Mouse (Mus musculus): ENCODE measurements around the gene Wnk2. TPM values are rescaled to one million over a fixed set of nuclear protein-coding genes. Genes with fewer than 3 reads are reported as not detected.
"Not testable (repeated sequence)": the region's sequence is repeated elsewhere in the genome, so short reads cannot be mapped to it uniquely, and the experiment has no call there.

Gene Wnk2
- total RNA-seq, 1 experiment from 2014 or later = not detected

DNA sequence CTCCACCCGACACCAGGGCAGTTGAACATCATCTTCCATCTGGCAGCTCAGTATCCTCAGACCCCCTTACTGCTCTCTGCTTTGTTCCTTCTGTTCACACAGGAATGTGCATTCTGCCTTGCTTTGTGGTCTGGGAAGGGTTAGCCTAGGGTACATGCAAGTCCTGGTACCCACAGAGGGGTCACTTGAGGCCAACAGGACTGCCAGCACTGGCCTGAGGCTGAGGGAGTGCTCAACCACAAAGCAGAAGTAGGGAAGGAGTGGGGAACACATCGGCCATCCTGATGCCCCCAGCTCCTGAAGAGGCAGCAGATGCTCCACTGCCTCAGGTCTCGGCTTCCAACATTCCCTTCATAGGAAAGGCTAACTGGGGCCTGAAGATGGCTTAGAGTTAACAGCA lies 72.4 kb downstream of the Wnk2 start:
- ATAC-seq (replicated peaks; ENCODE audit: insufficient number of reproducible peaks, low FRiP score, low TSS enrichment, poor library complexity, severe bottlenecking) = no peak

DNA sequence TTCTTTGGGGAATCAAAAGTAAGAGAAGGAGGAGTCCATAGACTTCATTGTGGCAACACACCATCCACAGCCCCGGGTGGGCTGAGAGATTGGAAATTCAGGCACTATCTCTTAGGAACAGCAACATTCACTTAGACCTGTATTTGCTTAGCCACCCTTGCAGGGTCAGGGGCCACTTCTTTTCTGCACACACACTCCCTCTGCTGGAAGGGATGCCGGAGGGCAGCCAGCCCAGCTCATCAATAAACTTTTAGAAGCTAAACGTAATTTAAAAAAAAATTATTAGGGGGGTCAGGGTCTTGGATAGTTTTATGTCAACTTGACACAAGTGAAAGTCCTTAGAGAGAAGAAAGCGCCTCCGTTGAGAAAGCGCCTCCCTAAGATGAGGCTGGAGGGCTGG lies 74.5 kb downstream of the Wnk2 start:
- no peak for ATAC-seq (replicated peaks; ENCODE audit: insufficient number of reproducible peaks, low FRiP score, low TSS enrichment, poor library complexity, severe bottlenecking)

DNA sequence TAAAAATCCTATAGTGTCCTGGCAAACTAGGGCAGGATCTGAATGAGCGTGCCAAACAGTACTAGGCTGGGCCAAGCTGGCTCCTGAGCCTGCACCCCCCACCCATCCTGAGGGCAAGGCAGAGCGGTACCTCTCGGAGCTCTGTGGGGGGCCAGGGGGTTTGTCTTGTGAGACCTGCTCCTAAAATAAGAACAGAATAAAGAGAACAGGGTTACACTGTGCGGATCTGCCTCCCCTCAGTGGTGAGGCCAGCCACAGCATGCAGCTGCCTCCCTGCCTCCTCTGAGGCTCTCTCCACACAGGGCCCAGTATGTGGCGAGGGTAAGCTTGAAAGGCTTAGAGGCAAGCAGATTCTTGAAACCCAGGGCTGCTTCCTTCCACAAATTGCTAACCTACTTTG lies 76.0 kb downstream of the Wnk2 start:
- ATAC-seq (replicated peaks; ENCODE audit: insufficient number of reproducible peaks, low FRiP score, low TSS enrichment, poor library complexity, severe bottlenecking) = no peak

DNA sequence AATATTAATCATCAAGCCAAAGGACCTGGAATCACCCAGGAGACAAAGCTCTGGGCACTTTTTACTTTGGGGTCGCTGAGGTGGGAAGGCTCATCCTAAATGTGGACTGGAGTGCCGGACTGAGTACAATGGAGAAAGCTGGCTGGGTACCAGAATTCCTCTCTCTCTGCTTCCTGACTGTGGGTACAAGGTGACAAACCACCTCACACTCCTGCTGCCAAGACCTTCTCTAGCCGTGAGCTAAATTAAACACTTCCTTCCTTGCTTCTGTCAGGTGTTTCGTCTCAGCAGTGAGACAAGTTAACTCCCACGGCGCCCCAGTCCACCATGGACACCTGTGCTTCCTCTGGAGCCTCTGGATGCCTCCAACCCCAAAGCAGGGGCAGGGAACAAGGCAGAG lies 77.8 kb downstream of the Wnk2 start:
- no peak for ATAC-seq (replicated peaks; ENCODE audit: insufficient number of reproducible peaks, low FRiP score, low TSS enrichment, poor library complexity, severe bottlenecking)

DNA sequence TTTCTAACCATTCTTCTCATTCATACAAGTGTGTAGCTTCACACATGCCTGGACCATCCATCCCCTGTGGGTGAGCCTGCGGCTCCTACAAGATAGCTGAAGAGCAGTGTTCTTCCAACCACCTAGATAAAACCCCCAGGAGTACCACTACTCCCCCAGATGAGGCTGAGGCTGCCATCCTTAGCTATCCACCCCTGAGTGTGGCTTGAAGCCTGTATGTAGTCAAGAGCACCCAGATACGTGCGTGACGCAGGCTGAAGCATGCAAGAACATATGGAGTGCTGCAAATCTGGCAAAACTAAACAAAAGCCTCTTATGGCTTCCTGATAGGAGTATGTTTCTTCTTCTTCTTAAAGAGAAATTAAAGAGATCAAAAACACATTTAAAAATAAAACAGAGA lies 78.4 kb downstream of the Wnk2 start:
- no peak for ATAC-seq (replicated peaks; ENCODE audit: insufficient number of reproducible peaks, low FRiP score, low TSS enrichment, poor library complexity, severe bottlenecking)

DNA sequence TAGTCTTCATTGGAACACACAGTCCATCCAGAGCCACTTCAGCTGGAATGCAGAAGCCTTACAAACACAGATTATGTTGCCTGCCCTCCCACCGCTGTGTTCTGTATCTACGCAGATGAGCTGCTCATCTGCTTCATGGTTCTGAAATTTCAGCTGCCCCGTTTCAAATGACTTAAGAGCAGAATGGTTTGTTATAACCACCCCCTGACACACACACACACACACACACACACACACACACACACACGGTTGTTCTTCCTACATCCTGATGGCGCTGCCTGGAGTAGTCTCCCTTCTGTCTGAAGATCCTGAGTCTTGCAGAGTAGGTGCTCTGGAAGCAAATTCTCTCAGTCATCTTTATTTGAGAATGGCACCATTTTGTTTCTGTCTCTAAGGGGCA lies 83.6 kb downstream of the Wnk2 start:
- no peak for ATAC-seq (replicated peaks; ENCODE audit: insufficient number of reproducible peaks, low FRiP score, low TSS enrichment, poor library complexity, severe bottlenecking)

DNA sequence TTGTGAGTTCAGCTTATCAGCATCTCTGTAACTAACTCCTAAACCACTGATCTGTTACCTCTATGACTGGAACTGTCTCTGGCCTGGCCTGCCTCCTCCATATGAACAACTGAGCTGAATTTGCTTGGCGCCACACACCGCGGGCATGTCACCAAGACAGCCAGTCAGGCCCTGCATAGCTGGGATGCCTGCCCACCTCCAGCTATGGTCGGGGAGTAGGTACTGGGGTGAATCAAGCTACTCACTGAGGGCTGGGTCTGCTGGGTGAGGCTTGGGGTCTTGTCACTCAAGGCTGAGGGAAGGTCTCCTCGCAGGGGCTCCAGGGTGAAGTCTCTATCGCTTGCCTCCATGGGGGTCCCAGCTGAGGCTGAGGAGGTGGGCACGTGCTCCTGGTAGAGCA lies 87.4 kb downstream of the Wnk2 start:
- ATAC-seq (replicated peaks; ENCODE audit: insufficient number of reproducible peaks, low FRiP score, low TSS enrichment, poor library complexity, severe bottlenecking) = no peak

DNA sequence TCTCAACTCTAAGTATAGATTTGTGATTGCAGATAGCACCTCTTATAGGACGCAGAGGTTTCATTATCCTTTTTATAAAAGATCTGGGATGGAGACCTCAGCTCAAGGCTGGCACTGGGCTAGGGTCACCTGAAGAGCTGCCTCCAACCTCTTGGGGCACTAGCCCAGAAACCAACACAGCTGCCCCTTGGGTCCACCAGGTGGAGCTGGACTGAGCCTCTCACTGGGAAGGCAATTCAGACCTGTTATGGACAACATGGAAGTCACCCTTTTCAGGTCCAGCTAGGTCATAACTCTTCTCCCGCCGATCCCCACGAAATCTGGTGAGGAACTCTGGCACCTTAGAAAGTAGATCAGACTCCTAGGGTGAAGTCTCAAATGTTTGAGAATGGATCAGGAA lies 89.3 kb downstream of the Wnk2 start:
- no peak for ATAC-seq (replicated peaks; ENCODE audit: insufficient number of reproducible peaks, low FRiP score, low TSS enrichment, poor library complexity, severe bottlenecking)

DNA sequence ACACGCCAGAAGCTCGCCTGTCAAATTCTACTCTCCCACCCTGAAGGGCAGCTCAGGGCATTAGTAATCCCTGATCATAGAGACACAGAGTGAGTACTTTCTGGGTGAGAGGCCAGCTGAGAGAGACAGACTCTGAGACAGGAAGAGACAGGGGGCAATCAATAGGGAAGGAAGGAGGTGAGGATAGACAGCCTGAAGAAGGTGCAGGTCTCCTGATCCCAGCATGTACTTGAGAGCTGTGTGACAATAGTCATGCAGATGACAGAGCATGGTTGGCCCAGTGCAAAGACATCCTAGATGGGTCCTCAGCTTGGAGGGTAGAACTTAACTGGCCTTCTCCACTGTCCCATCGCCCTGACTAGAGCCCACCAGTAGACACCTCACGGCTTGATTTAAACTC lies 91.5 kb downstream of the Wnk2 start:
- ATAC-seq (replicated peaks; ENCODE audit: insufficient number of reproducible peaks, low FRiP score, low TSS enrichment, poor library complexity, severe bottlenecking) = no peak

DNA sequence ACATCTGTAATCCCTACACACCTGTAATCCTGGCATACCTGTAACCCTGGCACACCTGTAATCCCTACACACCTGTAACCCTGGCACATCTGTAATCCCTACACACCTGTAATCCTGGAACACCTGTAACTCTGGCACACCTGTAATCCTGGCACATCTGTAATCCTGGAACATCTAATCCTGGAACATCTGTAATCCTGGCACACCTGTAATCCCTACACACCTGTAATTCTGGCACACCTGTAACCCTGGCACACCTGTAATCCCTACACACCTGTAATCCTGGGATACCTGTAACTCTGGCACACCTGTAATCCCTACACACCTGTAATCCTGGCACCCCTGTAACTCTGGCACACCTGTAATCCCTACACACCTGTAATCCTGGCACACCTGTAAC lies 93.1 kb downstream of the Wnk2 start:
- ATAC-seq (replicated peaks; ENCODE audit: insufficient number of reproducible peaks, low FRiP score, low TSS enrichment, poor library complexity, severe bottlenecking) = not testable (repeated sequence)

DNA sequence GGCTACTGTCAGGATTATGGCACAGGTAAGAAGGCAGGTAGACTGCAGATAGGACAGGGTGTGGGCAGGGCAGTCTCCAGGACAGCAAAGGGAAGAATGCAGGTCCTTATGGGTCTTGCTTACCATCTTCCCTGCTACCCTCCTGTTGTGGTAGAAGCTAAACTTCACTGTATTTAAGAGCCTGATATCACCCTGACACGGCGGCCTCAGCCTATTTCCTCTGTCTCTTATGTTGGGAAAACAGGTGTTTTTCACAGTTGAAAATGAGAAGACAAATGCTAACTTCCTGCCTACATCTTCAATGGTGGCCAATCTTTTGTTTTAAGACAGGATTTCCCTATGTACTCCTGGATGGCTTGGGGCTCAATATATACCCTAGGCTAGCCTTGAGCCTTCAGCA lies 94.5 kb downstream of the Wnk2 start:
- no peak for ATAC-seq (replicated peaks; ENCODE audit: insufficient number of reproducible peaks, low FRiP score, low TSS enrichment, poor library complexity, severe bottlenecking)

DNA sequence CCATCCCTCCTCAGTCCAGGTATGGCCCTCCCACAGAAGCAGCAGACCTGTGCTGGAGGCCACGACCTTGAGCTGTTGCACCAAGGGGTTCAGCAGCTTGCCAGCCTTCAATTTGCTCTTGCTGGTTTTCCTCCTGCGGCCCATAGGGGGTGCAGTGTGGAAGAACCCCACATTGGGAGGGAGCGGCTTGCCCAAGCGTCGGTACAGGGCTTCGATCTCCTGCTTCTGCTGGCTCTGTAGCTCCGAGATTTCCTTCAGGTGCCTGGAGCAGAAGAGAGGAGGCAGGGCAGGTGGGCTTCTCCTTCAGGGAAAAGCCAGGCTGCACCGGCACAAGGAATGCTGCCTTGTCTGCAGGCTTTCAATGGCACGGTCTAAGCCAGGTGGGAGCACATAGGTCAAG lies 95.3 kb downstream of the Wnk2 start:
- 0 out of 2 replicates have a peak, but pooled peaks have one; percentile 13 for ATAC-seq (replicated peaks; ENCODE audit: insufficient number of reproducible peaks, low FRiP score, low TSS enrichment, poor library complexity, severe bottlenecking)

DNA sequence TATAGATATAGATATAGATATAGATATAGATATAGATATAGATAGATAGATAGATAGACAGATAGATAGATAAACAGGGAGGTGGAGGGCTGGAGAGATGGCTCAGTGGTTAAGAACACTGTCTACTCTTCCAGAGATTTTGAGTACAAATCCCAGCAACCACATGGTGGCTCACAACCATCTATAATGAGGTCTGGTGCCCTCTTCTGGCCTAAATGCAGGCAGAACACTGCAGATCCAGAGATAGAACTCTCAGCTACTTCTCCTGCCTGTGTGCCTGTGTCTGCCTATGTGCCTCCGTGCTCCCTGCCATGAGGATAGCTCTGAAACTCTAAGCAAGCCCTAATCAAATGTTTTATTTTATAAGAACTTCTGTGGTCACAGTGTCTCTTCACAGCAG lies 100.4 kb downstream of the Wnk2 start:
- ATAC-seq (replicated peaks; ENCODE audit: insufficient number of reproducible peaks, low FRiP score, low TSS enrichment, poor library complexity, severe bottlenecking) = no peak

DNA sequence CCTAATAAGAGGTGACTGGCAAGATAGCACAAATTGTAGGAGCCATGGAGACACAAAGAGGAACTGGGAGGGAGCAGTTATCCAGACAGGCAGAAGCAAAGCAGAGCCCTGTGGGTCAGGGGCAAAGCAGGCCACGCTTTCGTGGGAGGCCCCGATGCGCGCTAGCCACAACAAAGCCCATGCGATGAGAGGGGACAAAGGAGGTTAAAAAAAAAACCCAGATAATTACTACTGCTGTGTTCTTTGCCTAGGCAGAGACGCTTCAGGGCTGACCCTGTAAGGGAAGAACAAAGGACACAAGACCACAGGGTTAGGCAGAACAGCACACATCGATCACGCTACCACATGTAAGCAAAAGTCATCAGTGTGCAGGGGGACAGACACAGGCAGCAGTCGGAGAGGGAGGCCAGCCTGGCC lies 103.7 kb downstream of the Wnk2 start:
- ATAC-seq (replicated peaks; ENCODE audit: insufficient number of reproducible peaks, low FRiP score, low TSS enrichment, poor library complexity, severe bottlenecking) = no peak

DNA sequence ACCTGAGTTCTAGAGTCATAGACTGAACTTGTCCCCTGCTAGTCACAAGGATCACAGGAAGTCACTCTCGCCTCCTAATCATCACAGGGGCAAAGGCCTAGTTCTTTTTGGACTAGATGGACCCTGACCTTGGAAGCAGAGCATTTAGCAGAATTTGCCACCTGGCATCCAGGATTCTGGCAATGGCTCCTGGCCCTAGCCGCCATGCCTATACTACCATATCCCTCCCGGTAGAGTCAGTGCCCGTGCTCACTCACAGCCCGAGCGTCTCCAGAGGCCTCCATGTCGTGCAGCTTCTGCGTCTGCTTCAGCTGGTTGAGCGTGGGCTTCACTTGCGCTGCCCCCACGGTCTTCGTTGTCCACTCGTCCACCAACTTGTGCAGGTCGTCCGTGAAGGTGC lies 105.4 kb downstream of the Wnk2 start:
- ATAC-seq (replicated peaks; ENCODE audit: insufficient number of reproducible peaks, low FRiP score, low TSS enrichment, poor library complexity, severe bottlenecking) = no peak

DNA sequence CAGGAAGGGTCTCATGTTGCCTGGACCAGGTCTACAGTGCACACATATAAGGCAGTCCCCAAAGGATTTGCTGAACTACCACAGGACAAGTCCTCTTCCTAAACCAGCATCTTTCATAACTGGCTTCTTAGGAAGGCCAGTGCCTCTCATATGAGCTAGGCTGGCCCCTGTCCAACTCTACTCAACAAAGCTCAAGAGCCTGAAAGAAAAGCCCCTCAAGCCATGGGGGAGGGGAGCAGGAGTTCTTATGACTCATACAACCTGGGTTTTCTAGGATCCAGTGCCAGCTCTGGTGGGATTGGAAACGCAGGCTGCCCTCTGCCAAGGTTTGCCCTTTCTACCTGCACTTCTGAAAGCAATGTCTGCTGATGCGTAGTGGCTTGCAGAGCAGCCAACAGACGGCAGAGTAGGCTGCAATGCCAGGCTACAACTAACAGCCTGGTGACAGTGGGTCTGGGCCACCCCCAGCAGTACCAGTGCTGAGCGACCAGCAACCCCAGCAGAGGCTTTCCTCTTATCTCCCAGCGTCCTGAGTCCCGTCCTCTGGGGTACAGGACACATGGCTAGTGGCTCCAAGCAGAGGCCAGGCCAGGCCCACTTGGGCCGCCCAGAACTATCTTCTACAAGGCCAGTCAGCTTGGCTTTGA lies 110.8 kb downstream of the Wnk2 start:
- no peak for ATAC-seq (replicated peaks; ENCODE audit: insufficient number of reproducible peaks, low FRiP score, low TSS enrichment, poor library complexity, severe bottlenecking)

DNA sequence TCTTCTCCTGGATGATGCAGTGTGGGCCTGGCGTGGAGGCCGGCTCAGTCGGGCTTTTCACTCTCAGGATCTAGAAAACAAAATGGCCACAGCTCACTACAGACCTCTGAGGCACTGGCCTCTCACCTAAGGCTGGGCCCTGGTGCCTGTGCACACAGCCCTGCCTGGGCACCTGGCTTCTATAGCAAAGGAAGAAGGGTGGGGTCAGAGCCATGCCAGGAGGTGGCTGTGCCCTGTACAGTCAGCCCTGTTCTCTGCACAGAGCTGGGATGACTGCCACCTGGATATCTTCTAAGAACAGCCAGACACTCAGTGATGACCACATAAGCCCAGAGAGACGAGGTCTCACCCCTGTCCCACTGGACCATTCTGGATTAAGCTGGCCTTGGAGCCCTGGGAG lies 111.4 kb downstream of the Wnk2 start:
- no peak for ATAC-seq (replicated peaks; ENCODE audit: insufficient number of reproducible peaks, low FRiP score, low TSS enrichment, poor library complexity, severe bottlenecking)

DNA sequence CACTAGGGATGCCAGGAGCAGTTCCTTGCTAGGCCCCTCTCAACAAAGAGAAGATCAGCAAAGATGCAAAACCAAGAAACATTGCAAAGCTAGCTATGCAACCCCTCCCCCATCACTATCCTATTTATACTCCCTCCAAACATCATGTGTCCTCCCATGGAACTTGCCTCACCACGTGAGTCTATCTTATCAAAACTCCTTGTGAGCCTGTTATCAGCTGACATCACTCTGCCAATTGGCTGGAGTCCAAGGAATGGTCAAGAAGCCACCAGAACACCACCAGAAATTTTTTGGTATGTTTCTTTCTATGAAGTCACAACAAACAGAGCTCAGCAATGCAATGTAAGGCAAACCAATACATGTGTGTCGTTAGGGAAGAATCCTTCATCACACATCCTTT lies 116.8 kb downstream of the Wnk2 start:
- ATAC-seq (replicated peaks; ENCODE audit: insufficient number of reproducible peaks, low FRiP score, low TSS enrichment, poor library complexity, severe bottlenecking) = no peak

DNA sequence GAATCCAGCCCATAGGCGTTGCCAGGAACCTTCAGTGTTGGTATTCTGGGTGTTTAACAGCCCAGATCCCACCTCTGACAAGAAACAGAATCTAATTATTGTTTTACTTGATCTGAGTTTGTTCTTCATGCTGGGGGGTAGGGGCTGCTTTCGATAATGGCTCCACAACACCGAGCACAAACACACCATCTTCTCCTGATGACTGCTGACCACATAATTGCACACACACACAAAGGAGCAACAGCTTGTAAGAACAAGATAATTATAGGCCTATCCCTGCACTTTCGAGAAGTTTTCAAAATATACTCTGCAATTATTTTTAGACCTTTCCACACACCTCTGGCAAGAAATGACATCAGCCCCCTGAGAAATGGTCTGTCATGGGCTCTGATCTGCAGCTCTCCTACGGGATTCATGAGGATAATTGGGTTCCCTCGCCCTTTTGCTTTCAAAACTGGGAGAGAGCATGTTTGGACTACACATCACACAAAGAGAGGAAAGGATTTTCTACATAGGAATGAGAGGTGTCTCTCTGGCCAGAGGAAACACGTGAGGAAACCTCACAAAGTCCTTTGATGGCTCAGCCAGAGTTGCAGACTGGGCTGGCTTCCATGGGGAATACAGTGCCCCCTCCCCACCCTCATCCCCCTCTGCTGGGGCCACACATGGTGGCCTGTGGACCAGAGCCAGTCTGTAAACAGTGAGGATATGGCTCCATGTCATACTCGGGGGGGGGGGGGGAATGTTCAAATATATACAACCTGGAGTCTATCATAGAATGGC lies 118.9 kb downstream of the Wnk2 start:
- ATAC-seq (replicated peaks; ENCODE audit: insufficient number of reproducible peaks, low FRiP score, low TSS enrichment, poor library complexity, severe bottlenecking) = no peak

DNA sequence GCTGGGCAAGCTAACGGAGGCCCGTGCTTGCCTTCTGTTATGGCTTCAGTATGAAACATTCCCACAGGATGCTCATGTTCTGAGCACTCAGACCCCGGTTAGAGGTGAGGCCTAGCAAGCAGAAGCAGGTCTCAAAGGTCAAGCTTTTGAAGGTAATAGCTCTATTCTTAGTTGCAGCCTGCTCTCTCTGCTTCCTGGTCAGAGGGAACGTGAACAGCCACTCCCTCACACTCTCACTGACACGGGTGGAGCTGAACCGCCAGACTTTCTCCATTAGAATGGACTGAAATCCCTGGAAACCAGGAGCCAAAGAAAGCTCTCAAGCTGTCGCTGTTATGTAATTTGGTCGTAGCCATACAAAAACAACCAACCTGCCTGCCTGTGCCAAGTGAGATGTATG lies 120.8 kb downstream of the Wnk2 start:
- ATAC-seq (replicated peaks; ENCODE audit: insufficient number of reproducible peaks, low FRiP score, low TSS enrichment, poor library complexity, severe bottlenecking) = no peak

DNA sequence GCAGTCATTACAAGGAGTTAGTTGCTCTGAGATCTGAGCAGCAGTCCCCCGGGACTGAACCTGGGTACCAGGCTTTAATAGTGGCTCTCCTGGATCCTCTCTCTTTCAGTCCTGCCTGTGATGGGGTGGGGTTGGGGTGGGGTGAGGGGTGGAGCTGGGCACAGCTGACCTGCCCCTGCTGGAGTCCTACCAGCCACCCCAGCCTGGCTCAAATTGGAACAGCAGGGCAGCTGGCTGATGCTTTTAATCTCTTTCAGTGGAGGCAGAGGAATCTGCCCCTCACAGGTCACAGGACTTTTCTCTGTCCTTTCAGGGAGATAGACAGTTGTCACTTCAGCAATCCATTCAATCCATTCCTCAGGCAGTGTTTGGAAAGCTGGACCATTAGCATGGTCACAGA lies 122.3 kb downstream of the Wnk2 start:
- no peak for ATAC-seq (replicated peaks; ENCODE audit: insufficient number of reproducible peaks, low FRiP score, low TSS enrichment, poor library complexity, severe bottlenecking)
